Mouse (Mus musculus): Measurements from ENCODE around the gene Mrpl23.

Gene Mrpl23

GRCm38 (mm10) chr7:142550935-142551373 is 18.5 kb downstream of the Mrpl23 start:
- DNase-seq (ENCODE audit: low read depth in 1 of 2, low spot score in 2 of 2), result no peak

- DNase-seq (ENCODE audit: low read depth in 1 of 2, low spot score in 2 of 2), result no peak
These were observed 19.2 kb downstream of the Mrpl23 start for GRCm38 (mm10) chr7:142551691-142552090.

- no peak for DNase-seq (ENCODE audit: low read depth in 1 of 2, low spot score in 2 of 2)
These were observed 20.3 kb downstream of the Mrpl23 start for GRCm38 (mm10) chr7:142552591-142553416.

GRCm38 (mm10) chr7:142553417-142554335 is 21.2 kb downstream of the Mrpl23 start:
- no peak for DNase-seq (ENCODE audit: low read depth in 1 of 2, low spot score in 2 of 2)

- no peak for DNase-seq (ENCODE audit: low read depth in 1 of 2, low spot score in 2 of 2)
These were observed 22.1 kb downstream of the Mrpl23 start for GRCm38 (mm10) chr7:142554625-142555024.

GRCm38 (mm10) chr7:142555366-142556088 is 23.0 kb downstream of the Mrpl23 start:
- no peak for DNase-seq (ENCODE audit: low read depth in 1 of 2, low spot score in 2 of 2)

- no peak for DNase-seq (ENCODE audit: low read depth in 1 of 2, low spot score in 2 of 2)
These were observed 23.6 kb downstream of the Mrpl23 start for GRCm38 (mm10) chr7:142556089-142556476.

- no peak for DNase-seq (ENCODE audit: low read depth in 1 of 2, low spot score in 2 of 2)
These were observed 25.2 kb downstream of the Mrpl23 start for GRCm38 (mm10) chr7:142557696-142558095.

- no peak for DNase-seq (ENCODE audit: low read depth in 1 of 2, low spot score in 2 of 2)
These were observed 26.1 kb downstream of the Mrpl23 start for GRCm38 (mm10) chr7:142558511-142559146.

- DNase-seq (ENCODE audit: low read depth in 1 of 2, low spot score in 2 of 2), result no peak
These were observed 27.2 kb downstream of the Mrpl23 start for GRCm38 (mm10) chr7:142559651-142560175.

- DNase-seq (ENCODE audit: low read depth in 1 of 2, low spot score in 2 of 2), result no peak
These were observed 28.7 kb downstream of the Mrpl23 start for GRCm38 (mm10) chr7:142560942-142561855.

GRCm38 (mm10) chr7:142561856-142562404 is 29.4 kb downstream of the Mrpl23 start:
- DNase-seq (ENCODE audit: low read depth in 1 of 2, low spot score in 2 of 2), result no peak

- DNase-seq (ENCODE audit: low read depth in 1 of 2, low spot score in 2 of 2), result no peak
These were observed 30.7 kb downstream of the Mrpl23 start for GRCm38 (mm10) chr7:142563168-142563567.

GRCm38 (mm10) chr7:142564955-142565643 is 32.6 kb downstream of the Mrpl23 start:
- DNase-seq (ENCODE audit: low read depth in 1 of 2, low spot score in 2 of 2), result no peak

GRCm38 (mm10) chr7:142566512-142566911 is 34.0 kb downstream of the Mrpl23 start:
- DNase-seq (ENCODE audit: low read depth in 1 of 2, low spot score in 2 of 2), result no peak

GRCm38 (mm10) chr7:142568985-142569384 is 36.5 kb downstream of the Mrpl23 start:
- no peak for DNase-seq (ENCODE audit: low read depth in 1 of 2, low spot score in 2 of 2)

- no peak for DNase-seq (ENCODE audit: low read depth in 1 of 2, low spot score in 2 of 2)
These were observed 38.1 kb downstream of the Mrpl23 start for GRCm38 (mm10) chr7:142570565-142570964.

GRCm38 (mm10) chr7:142571458-142572220 is 39.2 kb downstream of the Mrpl23 start:
- DNase-seq (ENCODE audit: low read depth in 1 of 2, low spot score in 2 of 2), result no peak

Data from monocyte, adult 2 months (primary cell).